Mouse (Mus musculus) spleen, adult 2 months (tissue): ENCODE measurements around the gene Tmem150c. TPM values are rescaled to one million over a fixed set of nuclear protein-coding genes. Genes with fewer than 3 reads are reported as not detected.
A peak's percentile ranks its signal among the peaks of the same experiment; 100 is the strongest.

ENCODE experiments used
- DNase-seq, 2 experiments: peaks; one replicate each; pipeline versions ENCODE4 v3.0.0 to v3.0.0-alpha.2; 2012 to 2021; ENCODE audit warnings: low spot score in 2 of 2, low read depth in 1 of 2
- H3K27ac ChIP-seq: fragments of 200-500 bp; 2 replicates; pipeline ENCODE4 v1.5.1; 2012; ENCODE audit warnings: low read length, inconsistent platforms; ENCODE audit not compliant: insufficient read depth
- H3K27me3 ChIP-seq: fragments of 200-500 bp; 2 replicates; pipeline ENCODE4 v1.6.1; 2012; ENCODE audit warnings: mild to moderate bottlenecking, moderate library complexity, low read length, inconsistent platforms; ENCODE audit not compliant: control insufficient read depth, insufficient read depth
- H3K36me3 ChIP-seq: fragments of 200-500 bp; 2 replicates; pipeline ENCODE4 v1.6.1; 2012; ENCODE audit warnings: mild to moderate bottlenecking, low read length, inconsistent platforms; ENCODE audit not compliant: control insufficient read depth, insufficient read depth
- H3K4me1 ChIP-seq: fragments of 200-500 bp; 2 replicates; pipeline ENCODE4 v1.6.1; 2011; ENCODE audit warnings: inconsistent platforms; ENCODE audit not compliant: control insufficient read depth, insufficient read depth, insufficient read length
- H3K4me3 ChIP-seq: fragments of 200-500 bp; 2 replicates; pipeline ENCODE4 v1.5.1; 2011; ENCODE audit warnings: mild to moderate bottlenecking, inconsistent platforms; ENCODE audit not compliant: insufficient read depth, insufficient read length; ENCODE audit errors: extremely low read depth
- CTCF ChIP-seq: fragments of 200-500 bp; IDR thresholded peaks from 2 replicates; pipeline ENCODE4 v1.5.1; 2011; ENCODE audit warnings: mild to moderate bottlenecking, inconsistent platforms; ENCODE audit not compliant: insufficient read depth, insufficient read length, insufficient replicate concordance; ENCODE audit errors: extremely low read depth
- POLR2A ChIP-seq: fragments of 200-500 bp; IDR thresholded peaks from 2 replicates; pipeline ENCODE4 v1.6.1; 2011; ENCODE audit warnings: low read depth, low read length, inconsistent platforms
- WGBS: fragments of 180-500 bp; shearing (Covaris S2); methylation state at CpG from one replicate; pipeline ENCODE4 v1.1.7; 2018; 5-methylcytosine and 5-hydroxymethylcytosine counted together
- polyA plus RNA-seq: library from polyadenylated mRNA; depleted of rRNA; stranded (reverse); fragments of >200 nt; gene quantifications from 2 replicates; pipeline ENCODE4 v1.2.3, GENCODE M21; 2012

Tmem150c gene
- polyA plus RNA-seq, 1 experiment = 0.69 TPM

GRCm38 (mm10) chr5:100172104-100172503, 12.5 kb upstream of the Tmem150c start:
- Histone ChIP-seq H3K27me3 (no peaks in the 10 kb centered on the region), H3K4me3 (no peak overlapping the region), H3K27ac (no peak overlapping the region), H3K36me3 (no peaks in the 10 kb centered on the region), H3K4me1 (no peaks in the 10 kb centered on the region)
- no peak for TF ChIP-seq CTCF
- TF ChIP-seq POLR2A = no peak
- 82% methylated on average over 4 of the region's 4 CpGs for WGBS
- no peak for DNase-seq

GRCm38 (mm10) chr5:100166591-100167491, 7.2 kb upstream of the Tmem150c start:
- TF ChIP-seq POLR2A (no peak), CTCF (0 out of 2 replicates have a peak, but pooled peaks have one; percentile 28)
- Histone ChIP-seq H3K36me3 (no peaks in the 10 kb centered on the region), H3K27me3 (no peaks in the 10 kb centered on the region), H3K27ac (no peak overlapping the region), H3K4me1 (no peaks in the 10 kb centered on the region), H3K4me3 (no peak overlapping the region)
- WGBS = 51% methylated on average over 14 of the region's 14 CpGs
- no peak for DNase-seq

GRCm38 (mm10) chr5:100163368-100163767, 3.8 kb upstream of the Tmem150c start:
- H3K4me3 ChIP-seq = no peak overlapping the region
- no peak for DNase-seq
- peaks cover 11% of the 10 kb centered on the region for H3K27me3 ChIP-seq
- no peak overlapping the region for H3K27ac ChIP-seq
- TF ChIP-seq POLR2A = no peak
- TF ChIP-seq CTCF = no peak
- WGBS = 66% methylated on average over 7 of the region's 7 CpGs
- H3K4me1 ChIP-seq = 0 out of 2 replicates have a peak, but pooled peaks cover 6% of the 10 kb centered on the region
- no peaks in the 10 kb centered on the region for H3K36me3 ChIP-seq

GRCm38 (mm10) chr5:100162857-100163256, 3.2 kb upstream of the Tmem150c start:
- H3K27ac ChIP-seq = no peak overlapping the region
- 86% methylated on average over 3 of the region's 3 CpGs for WGBS
- H3K4me3 ChIP-seq = no peak overlapping the region
- H3K4me1 ChIP-seq = 0 out of 2 replicates have a peak, but pooled peaks cover 6% of the 10 kb centered on the region
- H3K36me3 ChIP-seq = no peaks in the 10 kb centered on the region
- peaks cover 11% of the 10 kb centered on the region for H3K27me3 ChIP-seq
- TF ChIP-seq CTCF (no peak), POLR2A (no peak)
- DNase-seq = no peak

- 47% methylated on average over 1 of the region's 1 CpGs for WGBS
- Histone ChIP-seq H3K36me3 (no peaks in the 10 kb centered on the region), H3K27ac (no peak overlapping the region), H3K4me3 (no peak overlapping the region), H3K4me1 (0 out of 2 replicates have a peak, but pooled peaks cover 6% of the 10 kb centered on the region), H3K27me3 (peaks cover 13% of the 10 kb centered on the region)
- TF ChIP-seq POLR2A (no peak), CTCF (no peak)
- no peak for DNase-seq
These were observed 2.4 kb upstream of the Tmem150c start for GRCm38 (mm10) chr5:100162053-100162452.

GRCm38 (mm10) chr5:100158791-100159637, 594 bp downstream of the Tmem150c start:
- peak overlapping the region; percentile 48; the same call in 1 of the 2 replicates for H3K4me3 ChIP-seq
- DNase-seq = no peak
- peaks cover 13% of the 10 kb centered on the region for H3K27me3 ChIP-seq

More at GRCm38 (mm10) chr5:100158791-100159637, 594 bp downstream of the Tmem150c start:
- Histone ChIP-seq H3K4me1 (0 out of 2 replicates have a peak, but pooled peaks cover 6% of the 10 kb centered on the region), H3K36me3 (no peaks in the 10 kb centered on the region), H3K27ac (no peak overlapping the region)
- TF ChIP-seq POLR2A = no peak
- no peak for TF ChIP-seq CTCF
- WGBS = 2% methylated on average over 86 of the region's 101 CpGs
